Mouse (Mus musculus) liver, embryonic 14.5 days (tissue): ENCODE results near the gene Il6st. TPM values are rescaled to one million over a fixed set of nuclear protein-coding genes. Genes with fewer than 3 reads are reported as not detected.

Experiments used
- ATAC-seq: fragments of 200-750 bp; cut with Nextera tagmentation; 2 replicates; pipeline ENCODE4 v1.8.0; 2017; ENCODE audit warnings: moderate number of reproducible peaks, mild to moderate bottlenecking, moderate library complexity; ENCODE audit not compliant: insufficient read depth
- DNase-seq, 3 experiments: peaks; one replicate each; pipeline ENCODE4 v3.0.0-alpha.2; 2012 to 2013; ENCODE audit warnings: low read depth in 3 of 3, low spot score in 3 of 3
- H3K27ac ChIP-seq: fragments of 300-500 bp; sonication (generic); 2 replicates; pipeline ENCODE4 v1.5.1; 2014; ENCODE audit warnings: moderate library complexity, mild to moderate bottlenecking, control low read depth, inconsistent platforms
- H3K27me3 ChIP-seq: fragments of 300-500 bp; sonication (generic); 2 replicates; pipeline ENCODE4 v1.6.1; 2014; ENCODE audit warnings: mild to moderate bottlenecking, low read length, moderate library complexity; ENCODE audit not compliant: control insufficient read depth, insufficient read depth
- H3K36me3 ChIP-seq: fragments of 300-500 bp; sonication (generic); replicated peaks from 2 replicates; pipeline ENCODE4 v1.6.1; 2014; ENCODE audit warnings: low read depth; ENCODE audit not compliant: control insufficient read depth, insufficient read depth
- H3K4me1 ChIP-seq, 2 experiments: fragments of 200-500 bp in 1 of 2; fragments of 300-500 bp in 1 of 2; sonication (generic) in 1 of 2; replicated peaks; 2 replicates each; pipeline ENCODE4 v1.6.1; 2012 to 2014; ENCODE audit warnings: antibody characterized with exemption in 1 of 2, inconsistent platforms in 1 of 2, low read length in 1 of 2; ENCODE audit not compliant: control insufficient read depth in 2 of 2, insufficient read depth in 2 of 2
- H3K4me2 ChIP-seq: fragments of 300-500 bp; sonication (generic); 2 replicates; pipeline ENCODE4 v1.6.1; 2014; ENCODE audit warnings: low read depth, mild to moderate bottlenecking, control low read depth, moderate library complexity
- H3K4me3 ChIP-seq, 2 experiments: fragments of 200-500 bp in 1 of 2; fragments of 300-500 bp in 1 of 2; sonication (generic) in 1 of 2; 2 replicates each; pipeline ENCODE4 v1.5.1; 2012 to 2014; ENCODE audit warnings: low read depth in 2 of 2, low read length in 2 of 2, mild to moderate bottlenecking in 2 of 2, control low read depth in 1 of 2, inconsistent platforms in 1 of 2, moderate library complexity in 1 of 2; ENCODE audit not compliant: insufficient read depth in 1 of 2
- H3K9ac ChIP-seq: fragments of 300-500 bp; sonication (generic); replicated peaks from 2 replicates; pipeline ENCODE4 v1.6.1; 2014; ENCODE audit warnings: mild to moderate bottlenecking, control low read depth, moderate library complexity
- H3K9me3 ChIP-seq: fragments of 300-500 bp; sonication (generic); 2 replicates; pipeline ENCODE4 v1.6.1; 2016; ENCODE audit warnings: low read length, mixed read lengths; ENCODE audit not compliant: control insufficient read depth
- CTCF ChIP-seq: IDR thresholded peaks from 2 replicates; pipeline ENCODE4 v1.5.1; 2016; ENCODE audit warnings: antibody characterized with exemption, low read depth, control low read depth
- EP300 ChIP-seq: IDR thresholded peaks from 2 replicates; pipeline ENCODE4 v1.6.1; 2016; ENCODE audit warnings: antibody characterized with exemption, low read depth
- WGBS: fragments of 180-500 bp; shearing (Covaris S2); extraction: QIAGEN DNeasy Blood & Tissue Kit; methylation state at CpG from one replicate; pipeline ENCODE4 v1.1.7; 2014; ENCODE audit not compliant: insufficient replicate concordance; 5-methylcytosine and 5-hydroxymethylcytosine counted together
- polyA plus RNA-seq, 2 experiments: library from polyadenylated mRNA; depleted of rRNA in 1 of 2; stranded (reverse) in 1 of 2; unstranded in 1 of 2; fragments of >200 nt; fragmentation: Nextera tagmentation in 1 of 2; extraction: Ambion mirVana in 1 of 2; gene quantifications; 2 replicates each; pipeline versions ENCODE4 v1.2.1 to v1.2.3; 2012 to 2014

Il6st gene
- polyA plus RNA-seq, 2 experiments, result 2.4 to 3.7 TPM

DNA sequence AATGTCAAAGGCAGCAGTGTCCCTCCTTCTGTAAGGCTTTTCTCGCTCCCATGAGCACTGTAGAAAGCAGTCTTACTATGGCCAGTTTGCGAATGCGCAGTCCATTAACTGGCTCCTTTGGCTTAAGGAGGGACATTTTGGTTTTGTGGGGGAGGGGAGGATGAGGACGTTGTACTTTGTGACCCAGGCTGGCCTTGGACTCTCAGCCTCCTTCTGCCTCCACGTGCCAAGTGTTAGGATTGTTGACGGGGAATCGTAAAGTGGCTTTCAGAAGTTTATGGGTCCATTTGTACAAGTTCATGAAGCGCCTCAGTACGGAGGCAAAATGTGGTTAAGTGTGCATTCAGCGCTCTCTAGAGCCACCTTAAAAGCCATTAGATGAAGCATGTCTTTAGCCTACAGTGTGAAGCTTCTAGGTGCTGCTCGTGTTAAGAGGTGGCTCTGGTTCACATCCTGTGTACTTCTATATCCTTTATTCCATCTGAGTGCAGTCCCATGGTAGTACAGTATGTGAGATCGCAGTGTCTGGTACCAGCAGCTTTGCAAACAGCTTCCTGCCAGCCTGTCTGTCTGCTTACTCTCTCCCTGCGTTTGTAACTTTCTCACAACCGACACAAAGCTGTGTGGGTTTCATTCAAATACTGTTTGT lies 27.9 kb downstream of the Il6st start:
- H3K9me3 ChIP-seq, result no peaks in the 10 kb centered on the region
- no peak overlapping the region for H3K27ac ChIP-seq
- peaks cover 0 to 3% of the 10 kb centered on the region in 2 experiments; a peak in 1 of 4 replicates for H3K4me1 ChIP-seq
- TF ChIP-seq CTCF (no peak), EP300 (no peak)
- WGBS, result 74% methylated on average over 14 of the region's 14 CpGs
- H3K27me3 ChIP-seq, result no peaks in the 10 kb centered on the region
- H3K4me3 ChIP-seq, result no peak overlapping the region
- ATAC-seq (no peak), DNase-seq (no peak)
- H3K36me3 ChIP-seq, result no peaks in the 10 kb centered on the region; the same call in 1 of the 2 replicates
- no peak overlapping the region for H3K4me2 ChIP-seq
- no peak overlapping the region for H3K9ac ChIP-seq

DNA sequence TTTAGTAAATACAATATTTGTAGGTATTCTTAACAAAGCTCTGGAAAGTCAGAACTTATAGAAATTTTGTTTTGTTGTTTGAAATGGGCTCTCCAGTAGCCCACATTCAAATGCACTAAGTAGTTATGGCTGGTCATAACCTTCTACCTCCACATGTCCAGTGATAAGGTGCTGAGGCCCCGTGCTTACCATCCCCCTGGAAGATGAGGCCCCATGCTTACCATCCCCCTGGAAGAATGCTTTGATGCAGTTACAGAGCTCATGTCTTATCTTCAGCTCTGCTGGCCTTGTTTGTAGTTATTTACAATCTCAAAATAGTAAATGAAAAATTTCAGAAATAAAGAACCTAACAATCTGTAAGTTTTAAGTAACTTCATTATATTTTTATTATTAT lies 28.4 kb downstream of the Il6st start:
- no peak overlapping the region for H3K4me3 ChIP-seq
- H3K4me2 ChIP-seq, result no peak overlapping the region
- no peaks in the 10 kb centered on the region for H3K27me3 ChIP-seq
- ATAC-seq, result no peak
- no peaks in the 10 kb centered on the region; the same call in 1 of the 2 replicates for H3K36me3 ChIP-seq
- 28% methylated on average over 1 of the region's 1 CpGs for WGBS
- no peak for DNase-seq
- no peak overlapping the region for H3K27ac ChIP-seq
- H3K9ac ChIP-seq, result no peak overlapping the region
- no peaks in the 10 kb centered on the region for H3K9me3 ChIP-seq
- TF ChIP-seq CTCF (no peak), EP300 (no peak)
- peaks cover 0 to 3% of the 10 kb centered on the region in 2 experiments; a peak in 1 of 4 replicates for H3K4me1 ChIP-seq

- 77% methylated on average over 12 of the region's 12 CpGs for WGBS
Measured at GRCm38 (mm10) chr13:112494590-112494989, 30.7 kb downstream of the Il6st start.

DNA sequence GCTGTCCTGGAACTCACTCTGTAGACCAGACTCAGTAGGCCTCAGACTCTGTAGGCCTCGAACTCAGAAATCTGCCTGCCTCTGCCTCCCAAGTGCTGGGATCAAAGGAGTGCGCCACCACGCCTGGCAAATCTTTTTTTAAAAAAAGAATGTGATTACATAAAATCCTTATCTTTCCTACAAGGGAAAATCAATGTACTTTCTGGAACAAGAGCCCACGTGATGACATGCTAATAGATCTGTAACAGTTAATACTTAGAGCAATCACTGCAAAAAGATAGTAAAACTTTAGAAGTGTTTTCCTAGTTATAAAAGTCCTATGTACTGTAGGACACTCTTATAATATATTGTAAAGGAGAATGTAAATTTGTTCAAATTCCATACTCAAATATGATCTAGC lies 36.2 kb downstream of the Il6st start:
- 58% methylated on average over 4 of the region's 4 CpGs for WGBS
- Histone ChIP-seq H3K4me1 (no peaks in the 10 kb centered on the region), H3K4me3 (no peak overlapping the region), H3K36me3 (peaks cover 6% of the 10 kb centered on the region; the same call in 1 of the 2 replicates), H3K4me2 (no peak overlapping the region), H3K9ac (no peak overlapping the region), H3K27me3 (no peaks in the 10 kb centered on the region), H3K27ac (no peak overlapping the region), H3K9me3 (no peaks in the 10 kb centered on the region)
- TF ChIP-seq CTCF, result no peak
- TF ChIP-seq EP300, result no peak
- ATAC-seq (no peak), DNase-seq (no peak)

More at GRCm38 (mm10) chr13:112494590-112494989, 30.7 kb downstream of the Il6st start:
- Histone ChIP-seq H3K4me1 (peaks cover 0 to 3% of the 10 kb centered on the region in 2 experiments; a peak in 1 of 4 replicates), H3K9ac (no peak overlapping the region), H3K27ac (no peak overlapping the region), H3K9me3 (no peaks in the 10 kb centered on the region), H3K4me2 (no peak overlapping the region), H3K36me3 (peaks cover 6% of the 10 kb centered on the region), H3K4me3 (no peak overlapping the region), H3K27me3 (no peaks in the 10 kb centered on the region)
- ATAC-seq (no peak), DNase-seq (no peak)
- TF ChIP-seq EP300, result no peak
- no peak for TF ChIP-seq CTCF

DNA sequence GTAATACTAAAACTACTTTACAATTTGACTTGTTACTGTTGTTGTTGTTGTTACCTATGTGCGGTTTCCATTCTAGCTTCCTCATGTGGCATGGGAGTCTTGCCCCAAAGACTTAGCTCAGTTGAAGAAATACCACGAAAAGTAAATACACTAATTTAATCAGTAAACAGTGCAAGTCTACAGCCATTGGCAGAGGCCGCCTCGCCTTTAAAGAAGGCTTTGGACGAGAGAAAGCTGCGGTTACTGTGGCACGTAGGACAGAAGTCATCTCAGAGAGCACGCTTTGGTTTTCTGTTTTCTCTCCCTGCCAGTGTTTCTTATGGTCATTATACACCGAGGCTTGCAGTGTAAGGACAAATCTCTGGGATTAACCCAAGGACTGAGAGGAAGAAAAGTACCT lies 36.6 kb downstream of the Il6st start:
- Histone ChIP-seq H3K4me3 (no peak overlapping the region), H3K27me3 (no peaks in the 10 kb centered on the region), H3K4me2 (no peak overlapping the region), H3K9me3 (no peaks in the 10 kb centered on the region), H3K4me1 (no peaks in the 10 kb centered on the region), H3K27ac (no peak overlapping the region), H3K36me3 (peaks cover 6% of the 10 kb centered on the region; the same call in 1 of the 2 replicates), H3K9ac (no peak overlapping the region)
- no peak for ATAC-seq
- WGBS, result 74% methylated on average over 9 of the region's 9 CpGs
- TF ChIP-seq CTCF, result no peak
- TF ChIP-seq EP300, result no peak
- no peak for DNase-seq
